Mouse (Mus musculus): ENCODE results near the gene Flt1.

- TF ChIP-seq CTCF (IDR thresholded peaks at IDR 0.05; ENCODE audit: control insufficient read depth, insufficient read depth, insufficient read length) = no peak
- no peak for TF ChIP-seq CEBPB (IDR thresholded peaks at IDR 0.05; ENCODE audit: low read depth)
- no peak for TF ChIP-seq MAX (IDR thresholded peaks at IDR 0.05)
Observed at GRCm38 (mm10) chr5:147618243-147618642, 107.6 kb downstream of the Flt1 start.
